ENCODE assay signal across 8 mouse cellular contexts in genomic region chr1:80340436-80341376, GRCm38 (mm10). TPM values are rescaled to one million over a fixed set of nuclear protein-coding genes. Genes with fewer than 3 reads are reported as not detected.
DNase-seq lines count a peak whose midpoint lies in the region; ATAC-seq lines count a peak whose summit lies in the region.

TSS of gene Cul3 (minus strand) at chr1:80340480.

- DNase-seq in adipocyte (ENCODE audit: low spot score) = peak; percentile 95
- DNase-seq in embryo, embryonic 10 days (ENCODE audit: low spot score) = peak; percentile 97
- peak; percentile 95 for DNase-seq in gastrocnemius, postnatal 10 days
- peak; percentile 98 for DNase-seq in induced T-regulatory cell, adult 2 months (ENCODE audit: low read depth)
- DNase-seq in left cerebral cortex, adult 9 months (ENCODE audit: low spot score in 2 of 2) = peak; percentile 85 to 94
- peak; percentile 96 for DNase-seq in right cerebral cortex, postnatal 14 days
- DNase-seq in urinary bladder, postnatal 36 days (ENCODE audit: low spot score in 2 of 2) = peak; percentile 90 to 95

- ATAC-seq in megakaryocyte progenitor cell, adult 5-6 weeks (replicated peaks; ENCODE audit: poor library complexity) = peak; percentile 89

RNA-seq across cellular contexts. Expression of gene Cul3, which starts in this region (rescaled TPM):
- 100 to 1,000 TPM; 151 to 168 TPM for total RNA-seq in gastrocnemius, postnatal 10 days (2021)
- 142 and 174 TPM in 2 replicates for total RNA-seq in megakaryocyte progenitor cell, adult 5-6 weeks (2015)
- total RNA-seq in megakaryocyte progenitor cell, adult 5-6 weeks (2017) = 274 and 330 TPM in 2 replicates

Comparison
In these comparisons a context has a peak if more than half of its experiments do, and no peak if none do; other contexts are left out.
1. Peak in every context shown above with its lines: DNase-seq and ATAC-seq.